Mouse (Mus musculus) thymus, postnatal 14 days (tissue): ENCODE data around the gene Cul4a.
"Not testable (repeated sequence)": the region's sequence is repeated elsewhere in the genome, so short reads cannot be mapped to it uniquely, and the experiment has no call there.

Experiments used
- DNase-seq: peaks from one replicate; pipeline ENCODE4 v3.0.0; 2021

Gene Cul4a

DNA sequence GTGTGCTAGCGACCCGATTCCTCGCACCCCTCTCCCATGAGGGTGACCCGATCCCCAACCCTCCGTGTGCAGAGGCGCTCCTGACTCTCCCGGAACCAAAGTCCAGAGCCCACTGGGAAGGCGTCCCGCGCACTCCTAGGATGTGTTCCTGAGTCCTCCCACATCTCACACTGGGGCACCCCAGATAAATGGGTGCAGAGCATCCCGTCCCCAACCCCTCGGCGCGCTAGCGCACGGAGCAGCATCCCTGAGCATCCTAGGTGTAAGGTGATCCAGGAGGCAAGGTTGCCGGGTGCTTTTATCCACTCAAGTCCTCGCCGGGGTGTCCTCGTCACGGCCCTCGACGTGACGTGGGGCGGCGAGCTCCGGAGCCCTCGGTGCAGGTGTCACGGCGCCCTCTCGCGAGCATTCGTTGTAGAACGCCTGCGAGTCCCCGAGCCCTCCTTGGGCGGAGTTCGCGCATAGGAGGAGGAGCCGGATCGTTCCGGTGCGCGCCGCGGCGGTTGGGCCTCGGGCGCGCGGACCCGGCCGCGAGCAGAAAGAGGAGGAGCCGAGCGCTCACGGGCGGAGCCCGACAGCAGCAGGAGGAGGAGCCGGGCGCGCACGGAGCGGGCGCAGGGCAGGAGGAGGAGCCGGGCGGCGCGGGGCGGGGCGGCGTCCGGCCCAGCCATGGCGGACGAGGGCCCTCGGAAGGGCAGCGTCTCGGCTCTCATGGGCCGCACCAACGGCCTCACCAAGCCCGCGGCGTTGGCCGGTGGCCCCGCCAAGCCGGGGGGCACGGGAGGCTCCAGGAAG is at the start of gene Cul4a, which contains the start of gene Pcid2:
Gene Cul4a (plus strand): TSS at position 535 of the 795 bp plus-strand sequence.
Gene Pcid2 (minus strand): TSS at position 373 of the 795 bp plus-strand sequence.
- peak; percentile 98 for DNase-seq

GRCm38 (mm10) chr8:13057351-13057750 is 48.1 kb upstream of the Cul4a start:
- DNase-seq, result no peak

GRCm38 (mm10) chr8:13060441-13061150 is 44.8 kb upstream of the Cul4a start, which contains the start of gene Proz:
Gene Proz, plus strand, starts transcription at chr8:13060914.
- no peak for DNase-seq

- DNase-seq, result no peak
Measured at GRCm38 (mm10) chr8:13063112-13063511, 42.3 kb upstream of the Cul4a start.

- no peak for DNase-seq
Measured at GRCm38 (mm10) chr8:13073255-13073654, 32.2 kb upstream of the Cul4a start.

GRCm38 (mm10) chr8:13075044-13075443 is 30.4 kb upstream of the Cul4a start:
- DNase-seq, result no peak

- DNase-seq, result not testable (repeated sequence)
Measured at GRCm38 (mm10) chr8:13075579-13075978, 29.8 kb upstream of the Cul4a start.

- DNase-seq, result no peak
Measured at GRCm38 (mm10) chr8:13077542-13077941, 27.9 kb upstream of the Cul4a start.

GRCm38 (mm10) chr8:13104691-13105086 is 732 bp upstream of the Cul4a start:
- DNase-seq, result peak; percentile 93

DNA sequence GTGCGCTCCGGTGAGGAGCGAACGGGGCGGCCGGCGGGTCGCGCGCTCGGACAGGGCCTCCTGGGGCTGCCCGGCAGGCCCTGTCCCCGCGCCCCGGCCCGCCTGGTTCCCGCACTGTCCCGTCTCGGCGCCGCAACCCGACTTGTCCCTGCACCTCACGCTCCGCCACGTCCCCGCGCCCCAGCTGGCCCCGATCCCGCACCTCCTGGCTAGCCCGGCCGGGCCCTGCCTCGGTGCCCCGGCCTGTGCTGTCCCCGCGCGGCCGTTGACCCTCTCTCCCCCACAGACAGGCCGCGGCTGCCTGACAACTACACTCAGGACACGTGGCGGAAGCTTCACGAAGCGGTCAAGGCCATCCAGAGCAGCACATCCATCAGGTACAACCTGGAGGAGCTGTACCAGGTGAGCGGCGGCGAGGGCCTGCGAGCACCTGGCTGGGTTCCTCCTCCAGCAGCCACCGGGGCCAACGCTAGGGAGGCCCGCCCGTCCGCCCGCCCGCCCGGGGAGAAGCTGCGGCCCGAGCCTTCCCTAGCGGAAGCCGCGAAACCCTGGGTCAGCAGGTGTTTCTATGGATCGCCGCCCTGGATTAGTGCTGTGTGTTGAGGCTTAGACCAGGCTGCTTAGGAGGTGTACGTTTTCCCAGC is 609 bp downstream of the Cul4a start:
- DNase-seq, result peak; percentile 69

DNA sequence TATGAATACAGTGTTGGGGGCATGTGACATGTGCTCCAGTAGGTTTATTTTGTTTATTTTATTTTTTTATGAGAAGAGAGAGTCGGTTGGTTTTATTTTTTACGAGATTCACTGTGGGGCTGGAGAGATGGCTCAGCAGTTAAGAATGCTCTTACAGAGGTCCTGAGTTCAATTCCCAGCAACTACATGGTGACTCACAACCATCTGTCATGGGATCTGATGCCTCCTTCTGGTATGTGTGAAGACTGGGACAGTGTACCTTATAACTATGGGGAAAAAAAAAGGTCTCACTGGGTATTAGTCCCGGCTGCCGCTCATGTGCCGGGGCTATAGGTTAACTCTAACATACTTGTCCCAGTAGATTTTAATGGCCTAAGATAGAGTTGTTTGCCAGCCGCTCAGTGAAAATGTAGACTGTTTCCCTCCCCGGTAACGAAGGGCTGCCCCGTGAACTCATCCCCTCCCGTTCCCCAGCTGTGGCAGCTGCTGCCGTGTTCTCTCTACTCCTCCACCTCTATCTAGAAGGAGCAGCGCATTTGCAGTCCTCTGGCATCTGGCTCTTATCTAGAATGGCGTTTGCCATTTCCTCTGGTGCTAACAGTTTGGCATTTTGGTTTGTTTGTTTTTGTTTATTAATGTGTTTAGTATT is 2.7 kb downstream of the Cul4a start:
- DNase-seq, result no peak

- no peak for DNase-seq
Measured at GRCm38 (mm10) chr8:13108967-13109366, 3.5 kb downstream of the Cul4a start.

DNA sequence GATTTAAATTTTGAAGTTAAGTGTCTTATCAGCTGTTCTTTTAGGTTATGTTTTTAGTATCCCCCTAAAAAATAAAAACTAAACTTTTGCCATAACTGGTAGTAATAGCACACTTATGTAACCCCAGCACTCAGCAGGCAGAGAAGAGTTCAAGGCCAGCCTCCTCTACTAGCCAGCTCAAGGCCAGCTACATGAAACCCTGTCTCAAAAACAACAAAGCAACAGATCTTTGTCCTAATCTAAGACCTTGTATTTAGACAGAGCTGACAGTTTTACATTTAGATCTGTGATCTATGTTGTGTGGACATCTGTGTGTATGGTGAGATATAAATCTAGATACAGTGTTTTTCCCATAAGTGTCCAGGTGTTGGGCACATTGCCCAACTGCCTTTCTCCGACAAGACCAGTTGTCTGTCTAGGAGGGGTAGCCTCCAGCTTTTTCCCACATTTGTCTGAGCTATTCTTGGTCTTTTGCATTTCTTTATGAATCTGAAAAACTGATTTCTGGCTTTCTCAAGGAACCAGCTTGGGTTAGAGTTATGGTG is 4.1 kb downstream of the Cul4a start:
- DNase-seq, result no peak

GRCm38 (mm10) chr8:13111917-13112316 is 6.5 kb downstream of the Cul4a start:
- no peak for DNase-seq

DNA sequence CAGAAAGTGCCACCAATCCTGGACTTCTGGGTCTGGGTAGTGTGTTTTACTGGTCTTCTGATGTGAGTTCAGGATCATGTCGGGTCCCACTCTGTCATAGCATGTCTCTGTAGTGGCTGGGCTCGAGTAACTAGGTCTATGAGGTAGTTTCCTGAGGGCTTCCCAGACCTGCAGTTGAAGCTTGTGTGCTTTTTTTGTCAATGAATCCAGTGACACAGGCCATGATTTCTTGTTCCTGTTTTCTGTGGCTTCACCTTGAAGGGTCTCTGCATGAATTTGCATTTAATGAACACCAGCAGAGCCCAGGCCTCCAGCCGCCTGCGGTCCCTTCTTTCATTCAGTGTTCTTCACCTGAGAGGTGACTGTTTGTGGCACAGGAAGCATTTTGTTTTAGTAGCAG is 7.8 kb downstream of the Cul4a start:
- no peak for DNase-seq

DNA sequence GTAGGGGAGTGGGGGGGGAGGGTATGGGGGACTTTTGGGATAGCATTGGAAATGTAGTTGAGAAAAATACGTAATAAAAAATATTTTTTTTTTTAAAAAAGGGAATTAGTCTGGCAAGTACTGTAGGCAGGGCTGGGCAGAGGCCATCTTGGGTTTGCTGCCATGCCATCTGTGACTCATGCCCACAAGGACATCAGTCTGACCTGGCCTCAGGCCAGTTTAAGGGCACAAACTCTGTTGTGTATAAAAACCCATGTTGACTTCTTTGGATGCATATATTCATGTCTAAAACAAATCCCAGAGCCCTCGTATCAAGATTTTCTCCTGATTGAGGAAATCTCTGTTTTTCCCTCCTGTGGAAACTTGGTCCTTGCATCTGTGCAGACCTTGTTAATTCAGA is 11.7 kb downstream of the Cul4a start:
- no peak for DNase-seq

DNA sequence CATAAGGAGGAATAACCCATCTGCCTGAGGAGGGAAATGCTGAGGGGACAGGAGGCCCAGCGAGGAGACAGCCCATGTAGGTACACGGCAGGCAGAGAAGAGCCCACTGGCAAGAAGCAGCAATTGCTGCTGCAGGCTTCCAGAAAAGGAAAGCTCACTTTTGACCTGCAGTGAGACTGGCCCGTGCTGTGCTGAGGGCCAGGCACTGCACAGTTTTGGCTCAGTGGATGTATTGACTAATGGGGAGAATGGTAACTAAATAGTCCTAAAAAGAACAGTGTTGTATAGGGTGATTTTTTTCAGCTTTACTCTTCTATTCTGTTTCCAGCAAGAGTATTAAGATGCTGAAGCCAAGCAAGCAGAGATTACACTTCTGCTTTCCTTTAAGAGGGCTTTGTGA is 13.1 kb downstream of the Cul4a start:
- DNase-seq, result no peak

DNA sequence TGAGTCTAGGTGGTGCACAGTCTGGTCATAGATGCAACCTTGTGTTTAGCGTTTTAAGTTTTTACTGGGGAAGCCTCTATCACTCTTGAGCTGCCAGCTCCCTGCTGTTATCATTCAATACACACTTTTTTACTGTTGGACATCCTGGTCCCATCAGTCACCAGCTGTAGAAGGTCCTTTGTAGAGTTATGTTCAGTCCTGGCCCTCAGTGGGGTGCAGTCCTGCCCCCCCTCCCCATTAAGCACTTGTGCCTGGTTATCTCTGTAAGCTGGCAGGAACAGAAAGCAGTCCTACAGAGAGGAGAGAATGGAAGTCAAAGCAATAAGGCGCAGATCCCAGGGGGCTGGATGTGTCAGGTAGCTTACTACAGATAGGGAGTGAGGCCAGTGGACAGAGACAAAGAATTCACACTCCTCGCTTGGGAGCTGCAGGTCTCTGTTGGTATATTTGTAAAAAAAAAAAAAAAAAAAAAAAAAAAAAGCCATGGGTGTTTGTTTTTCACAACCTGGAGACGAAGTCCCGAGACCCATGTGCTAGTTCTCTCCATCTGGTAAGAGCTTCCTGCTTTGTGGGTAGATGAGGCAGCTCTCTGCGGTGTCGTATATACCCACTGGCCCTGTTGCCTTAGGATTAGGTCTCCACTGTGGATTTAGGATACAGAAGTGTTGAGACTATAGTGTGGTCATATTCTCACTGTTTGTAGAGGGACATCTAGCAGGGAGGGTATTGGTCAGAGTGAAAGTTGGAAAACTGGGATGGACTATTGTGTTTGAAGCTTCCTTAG is 15.7 kb downstream of the Cul4a start:
- no peak for DNase-seq

GRCm38 (mm10) chr8:13122887-13123421 is 17.5 kb downstream of the Cul4a start:
- no peak for DNase-seq

GRCm38 (mm10) chr8:13124897-13125296 is 19.5 kb downstream of the Cul4a start:
- DNase-seq, result no peak

- peak; percentile 72 for DNase-seq
Measured at GRCm38 (mm10) chr8:13132220-13132619, 26.8 kb downstream of the Cul4a start.
